Comparison of ENCODE assay signal across 10 mouse cellular contexts in the genomic region with DNA sequence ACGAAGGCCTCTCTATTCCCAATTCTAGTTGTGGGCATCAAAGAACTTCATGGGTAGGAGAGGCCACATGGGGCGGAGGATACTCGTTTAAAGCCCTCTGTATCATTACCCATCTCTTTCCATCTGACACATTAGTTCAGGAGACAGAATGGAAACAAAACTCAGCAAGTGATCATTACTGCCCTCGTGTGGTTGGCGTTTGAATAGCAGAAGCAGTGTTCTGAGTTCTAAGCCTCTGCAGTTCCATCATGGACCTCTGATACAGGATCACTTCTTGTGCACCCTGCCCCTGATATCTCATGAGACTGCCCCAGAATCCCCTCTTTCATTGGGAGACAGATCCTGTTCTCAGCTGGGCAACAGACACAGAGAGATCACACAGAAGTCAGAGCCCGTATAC. TPM values are rescaled to one million over a fixed set of nuclear protein-coding genes. Genes with fewer than 3 reads are reported as not detected.
DNase-seq lines count a peak whose midpoint lies in the region; ATAC-seq and TF ChIP-seq lines count a peak whose summit lies in the region.
"Had no signal": no experiment of that assay in that cellular context is flagged by ENCODE, and none has a peak within 500 bp of the region (broad histone marks: within the 10 kb centered on the region; RNA-seq: fewer than 3 reads in every experiment).

No protein-coding gene starts in this region.

- no peak overlapping the region for H3K27ac ChIP-seq in liver, adult 2 months (replicated peaks; ENCODE audit: insufficient read depth, low read depth, low read length)
- no peak overlapping the region for H3K27ac ChIP-seq in liver, embryonic 11.5 days (ENCODE audit: low read depth, low read length)
- H3K27ac ChIP-seq in left cerebral cortex, adult 2 months, result no peak overlapping the region
- no peak overlapping the region for H3K27ac ChIP-seq in neural tube, embryonic 11.5 days (ENCODE audit: low read depth, low read length)
- H3K27ac ChIP-seq: neural tube, embryonic 12.5 days had no signal

- H3K27me3 ChIP-seq in liver, adult 2 months (ENCODE audit: control insufficient read depth, insufficient read depth, low read length), result no peaks in the 10 kb centered on the region
- H3K27me3 ChIP-seq in liver, embryonic 11.5 days (replicated peaks; ENCODE audit: control insufficient read depth, insufficient read depth, low read length), result no peaks in the 10 kb centered on the region; the same call in 1 of the 2 replicates
- no peaks in the 10 kb centered on the region for H3K27me3 ChIP-seq in neural tube, embryonic 11.5 days (ENCODE audit: control insufficient read depth, insufficient read depth, low read length)
- H3K27me3 ChIP-seq: neural tube, embryonic 12.5 days had no signal

- 31% methylated on average over 6 of the region's 6 CpGs for WGBS in liver, adult 2 months
- WGBS in liver, embryonic 11.5 days, result 27% methylated on average over 6 of the region's 6 CpGs
- WGBS in neural tube, embryonic 11.5 days, result 28% methylated on average over 6 of the region's 6 CpGs

- no peak for TF ChIP-seq POLR2A in liver, adult 2 months (IDR thresholded peaks at IDR 0.05; ENCODE audit: extremely low read depth, insufficient read depth, low read length)

- no peaks in the 10 kb centered on the region for H3K9me3 ChIP-seq in liver, embryonic 11.5 days (ENCODE audit: control insufficient read depth, low read length)
- H3K9me3 ChIP-seq in neural tube, embryonic 11.5 days (ENCODE audit: control insufficient read depth, low read length), result no peaks in the 10 kb centered on the region
- H3K9me3 ChIP-seq: neural tube, embryonic 12.5 days had no signal

- no peaks in the 10 kb centered on the region for H3K79me2 ChIP-seq in liver, adult 2 months (ENCODE audit: control insufficient read depth, insufficient read depth, low read length)

- peak; percentile 41 for DNase-seq in liver, adult 2 months (ENCODE audit: extremely low read depth, low read depth, low spot score)
- DNase-seq in liver, embryonic 11.5 days (ENCODE audit: low spot score), result no peak
- peak; percentile 75 for DNase-seq in NIH3T3 (ENCODE audit: low read depth)
- DNase-seq in cerebellum, adult 18-20 months, result peak; percentile 70 to 80
- peak; percentile 37 to 63 for DNase-seq in left cerebral cortex, adult 2 months (ENCODE audit: extremely low spot score in 1 of 2, low spot score in 2 of 2)
- DNase-seq in neural tube, embryonic 11.5 days (ENCODE audit: low spot score), result peak; percentile 77
- peak; percentile 21 for DNase-seq in yolk sac, embryonic 10.5 days (ENCODE audit: low spot score)

- no peaks in the 10 kb centered on the region for H3K4me1 ChIP-seq in liver, adult 2 months (ENCODE audit: control insufficient read depth, insufficient read depth, low read length)
- H3K4me1 ChIP-seq in liver, embryonic 11.5 days (replicated peaks; ENCODE audit: control insufficient read depth, insufficient read depth, low read length), result no peaks in the 10 kb centered on the region
- no peaks in the 10 kb centered on the region for H3K4me1 ChIP-seq in neural tube, embryonic 11.5 days (ENCODE audit: control insufficient read depth, insufficient read depth, low read length)
- H3K4me1 ChIP-seq: neural tube, embryonic 12.5 days had no signal

- intact Hi-C loops in left cerebral cortex, adult 2 months (cut with DNase I), result loop anchor here (5.0 kb wide), 2 partner anchors 141 to 286 kb away; no protein-coding TSS in a partner anchor

- TF ChIP-seq CTCF in liver, adult 2 months (IDR thresholded peaks at IDR 0.05; ENCODE audit: low read depth, low read length), result peak; percentile 51
- TF ChIP-seq CTCF in left cerebral cortex, adult 2 months (IDR thresholded peaks at IDR 0.05), result peak; percentile 81

- no peak for ATAC-seq in liver, embryonic 11.5 days (replicated peaks; ENCODE audit: low FRiP score)
- peak; percentile 58 for ATAC-seq in granulocyte monocyte progenitor cell, adult 5-6 weeks (replicated peaks; ENCODE audit: poor library complexity, severe bottlenecking)
- ATAC-seq in neural tube, embryonic 11.5 days (ENCODE audit: insufficient read depth, low FRiP score, low TSS enrichment), result no peak

- no peak overlapping the region for H3K4me3 ChIP-seq in liver, adult 2 months (ENCODE audit: insufficient read depth, low read depth, low read length)
- H3K4me3 ChIP-seq in liver, embryonic 11.5 days (ENCODE audit: low read depth, low read length), result no peak overlapping the region
- H3K4me3 ChIP-seq in left cerebral cortex, adult 2 months, result no peak overlapping the region
- no peak overlapping the region for H3K4me3 ChIP-seq in neural tube, embryonic 11.5 days (ENCODE audit: low read depth, low read length)
- H3K4me3 ChIP-seq: neural tube, embryonic 12.5 days had no signal

- H3K9ac ChIP-seq in liver, adult 2 months (ENCODE audit: low read depth, low read length), result no peak overlapping the region
- no peak overlapping the region for H3K9ac ChIP-seq in liver, embryonic 11.5 days (ENCODE audit: low read depth, low read length)
- H3K9ac ChIP-seq in neural tube, embryonic 11.5 days (ENCODE audit: low read length), result no peak overlapping the region
- H3K9ac ChIP-seq: neural tube, embryonic 12.5 days had no signal

- H3K36me3 ChIP-seq in liver, adult 2 months (ENCODE audit: control insufficient read depth, insufficient read depth, low read length), result no peaks in the 10 kb centered on the region
- no peaks in the 10 kb centered on the region for H3K36me3 ChIP-seq in liver, embryonic 11.5 days (ENCODE audit: control insufficient read depth, insufficient read depth, low read length)
- H3K36me3 ChIP-seq in neural tube, embryonic 11.5 days (ENCODE audit: control insufficient read depth, insufficient read depth, low read length), result no peaks in the 10 kb centered on the region
- H3K36me3 ChIP-seq: neural tube, embryonic 12.5 days had no signal

- H3K4me2 ChIP-seq in liver, embryonic 11.5 days, result no peak overlapping the region
- no peak overlapping the region for H3K4me2 ChIP-seq in neural tube, embryonic 11.5 days (ENCODE audit: low read depth)
- H3K4me2 ChIP-seq: neural tube, embryonic 12.5 days had no signal

RNA-seq across cellular contexts. Expression of gene Bpifb4, which starts 14.9 kb away (rescaled TPM):
- total RNA-seq in liver, adult 2 months (2014; rRNA removed), result not detected in 2 replicates
- polyA plus RNA-seq in liver, adult 2 months (2012; rRNA removed), result not detected in 2 replicates
- polyA plus RNA-seq in liver, embryonic 11.5 days (2014; fragmentation: Nextera tagmentation; extraction: Ambion mirVana), result not detected in 2 replicates
- total RNA-seq in granulocyte monocyte progenitor cell, adult 5-6 weeks (2014; fragmentation: Nextera tagmentation), result not detected in 2 replicates
- total RNA-seq in granulocyte monocyte progenitor cell, adult 5-6 weeks (2017), result not detected in 2 replicates
- total RNA-seq in left cerebral cortex, adult 2 months (2021), result not detected
- not detected in 2 replicates for polyA plus RNA-seq in neural tube, embryonic 11.5 days (2014; fragmentation: Nextera tagmentation; extraction: Ambion mirVana)
- polyA plus RNA-seq: gonadal fat pad, adult 2 months; neural tube, embryonic 12.5 days had no signal

RNA-seq across cellular contexts. Expression of gene Bpifa6, which starts 21.8 kb away (rescaled TPM):
- not detected in 2 replicates for total RNA-seq in liver, adult 2 months (2014; rRNA removed)
- not detected in 2 replicates for polyA plus RNA-seq in liver, adult 2 months (2012; rRNA removed)
- not detected in 2 replicates for polyA plus RNA-seq in liver, embryonic 11.5 days (2014; fragmentation: Nextera tagmentation; extraction: Ambion mirVana)
- not detected in 2 replicates for total RNA-seq in granulocyte monocyte progenitor cell, adult 5-6 weeks (2014; fragmentation: Nextera tagmentation)
- total RNA-seq in granulocyte monocyte progenitor cell, adult 5-6 weeks (2017), result not detected in 2 replicates
- not detected for total RNA-seq in left cerebral cortex, adult 2 months (2021)
- not detected in 2 replicates for polyA plus RNA-seq in neural tube, embryonic 11.5 days (2014; fragmentation: Nextera tagmentation; extraction: Ambion mirVana)
- polyA plus RNA-seq: gonadal fat pad, adult 2 months; neural tube, embryonic 12.5 days had no signal

RNA-seq across cellular contexts. Expression of gene Bpifb3, which starts 34.9 kb away (rescaled TPM):
- total RNA-seq in liver, adult 2 months (2014; rRNA removed), result not detected in 2 replicates
- polyA plus RNA-seq in liver, adult 2 months (2012; rRNA removed), result not detected in 2 replicates
- polyA plus RNA-seq in liver, embryonic 11.5 days (2014; fragmentation: Nextera tagmentation; extraction: Ambion mirVana), result not detected in 2 replicates
- total RNA-seq in granulocyte monocyte progenitor cell, adult 5-6 weeks (2014; fragmentation: Nextera tagmentation), result 1.4 TPM in 1 of 2 replicates, not detected in the other
- total RNA-seq in granulocyte monocyte progenitor cell, adult 5-6 weeks (2017), result not detected in 2 replicates
- total RNA-seq in left cerebral cortex, adult 2 months (2021), result not detected
- polyA plus RNA-seq in neural tube, embryonic 11.5 days (2014; fragmentation: Nextera tagmentation; extraction: Ambion mirVana), result not detected in 2 replicates
- polyA plus RNA-seq: neural tube, embryonic 12.5 days had no signal

RNA-seq across cellular contexts. Expression of gene Bpifb6, which starts 52.7 kb away (rescaled TPM):
- not detected in 2 replicates for total RNA-seq in liver, adult 2 months (2014; rRNA removed)
- polyA plus RNA-seq in liver, adult 2 months (2012; rRNA removed), result not detected in 2 replicates
- not detected in 2 replicates for polyA plus RNA-seq in liver, embryonic 11.5 days (2014; fragmentation: Nextera tagmentation; extraction: Ambion mirVana)
- not detected in 2 replicates for total RNA-seq in granulocyte monocyte progenitor cell, adult 5-6 weeks (2014; fragmentation: Nextera tagmentation)
- not detected in 2 replicates for total RNA-seq in granulocyte monocyte progenitor cell, adult 5-6 weeks (2017)
- total RNA-seq in left cerebral cortex, adult 2 months (2021), result not detected
- not detected in 2 replicates for polyA plus RNA-seq in neural tube, embryonic 11.5 days (2014; fragmentation: Nextera tagmentation; extraction: Ambion mirVana)
- polyA plus RNA-seq: neural tube, embryonic 12.5 days had no signal

RNA-seq across cellular contexts. Expression of gene Bpifa2, which starts 55.2 kb away (rescaled TPM):
- total RNA-seq in liver, adult 2 months (2014; rRNA removed), result not detected in 2 replicates
- not detected in 2 replicates for polyA plus RNA-seq in liver, adult 2 months (2012; rRNA removed)
- polyA plus RNA-seq in liver, embryonic 11.5 days (2014; fragmentation: Nextera tagmentation; extraction: Ambion mirVana), result not detected in 2 replicates
- total RNA-seq in granulocyte monocyte progenitor cell, adult 5-6 weeks (2014; fragmentation: Nextera tagmentation), result not detected in 2 replicates
- not detected in 2 replicates for total RNA-seq in granulocyte monocyte progenitor cell, adult 5-6 weeks (2017)
- not detected for total RNA-seq in left cerebral cortex, adult 2 months (2021)
- polyA plus RNA-seq in neural tube, embryonic 11.5 days (2014; fragmentation: Nextera tagmentation; extraction: Ambion mirVana), result not detected in 2 replicates
- polyA plus RNA-seq: gonadal fat pad, adult 2 months; neural tube, embryonic 12.5 days had no signal
